Mouse (Mus musculus) heart, adult 2 months (tissue): ENCODE measurements at regions not wholly inside any gene's neighbourhood (a gene's known extent, or its start where the extent isn't known, plus 50 kb on each side); places are given as distances from the start of the nearest gene placed in this dataset.
A peak's percentile ranks its signal among the peaks of the same experiment; 100 is the strongest.

Experiments
- DNase-seq, 2 experiments: peaks; one replicate each; pipeline ENCODE4 v3.0.0; 2021
- H3K27ac ChIP-seq: fragments of 200-600 bp; 2 replicates; pipeline ENCODE4 v1.8.1; 2022
- H3K27me3 ChIP-seq: fragments of 200-500 bp; 2 replicates; pipeline ENCODE4 v1.6.1; 2012; ENCODE audit warnings: mild to moderate bottlenecking, low read length, inconsistent platforms, mixed read lengths; ENCODE audit not compliant: control insufficient read depth, insufficient read depth
- H3K36me3 ChIP-seq: fragments of 200-500 bp; 2 replicates; pipeline ENCODE4 v1.6.1; 2012; ENCODE audit warnings: low read length, inconsistent platforms; ENCODE audit not compliant: control insufficient read depth, insufficient read depth
- H3K4me1 ChIP-seq: fragments of 200-500 bp; 2 replicates; pipeline ENCODE4 v1.6.1; 2011; ENCODE audit warnings: low read length; ENCODE audit not compliant: control insufficient read depth, insufficient read depth
- H3K4me3 ChIP-seq: fragments of 200-600 bp; 2 replicates; pipeline ENCODE4 v1.8.1; 2022
- H3K79me2 ChIP-seq: fragments of 200-500 bp; replicated peaks from 2 replicates; pipeline ENCODE4 v1.6.1; 2012; ENCODE audit warnings: mild to moderate bottlenecking, inconsistent platforms, low read length, moderate library complexity, mixed read lengths; ENCODE audit not compliant: control insufficient read depth, insufficient read depth
- H3K9ac ChIP-seq: fragments of 200-500 bp; 2 replicates; pipeline ENCODE4 v1.6.1; 2012; ENCODE audit warnings: low read depth, mild to moderate bottlenecking, control low read depth, inconsistent platforms, low read length, mixed read lengths
- CTCF ChIP-seq: fragments of 200-600 bp; IDR thresholded peaks from 2 replicates; pipeline ENCODE4 v1.8.1; 2022; ENCODE audit warnings: antibody characterized with exemption, mild to moderate bottlenecking, moderate library complexity
- EP300 ChIP-seq: fragments of 200-500 bp; IDR thresholded peaks from 2 replicates; pipeline ENCODE4 v1.6.1; 2011; ENCODE audit warnings: low read depth, low read length, control low read depth; ENCODE audit not compliant: insufficient read depth
- POLR2A ChIP-seq: fragments of 200-500 bp; IDR thresholded peaks from 2 replicates; pipeline ENCODE4 v1.6.1; 2011; ENCODE audit warnings: mild to moderate bottlenecking, low read depth, low read length, control low read depth; ENCODE audit not compliant: insufficient read depth
- WGBS: fragments of 180-500 bp; shearing (Covaris S2); methylation state at CpG from one replicate; pipeline ENCODE4 v1.1.7; 2018; 5-methylcytosine and 5-hydroxymethylcytosine counted together
- intact Hi-C: fragments of 180-260 bp; cut with DNase I; formaldehyde crosslinking; loops from one replicate; pipeline ENCODE4 v1.15.1; 2025

DNA sequence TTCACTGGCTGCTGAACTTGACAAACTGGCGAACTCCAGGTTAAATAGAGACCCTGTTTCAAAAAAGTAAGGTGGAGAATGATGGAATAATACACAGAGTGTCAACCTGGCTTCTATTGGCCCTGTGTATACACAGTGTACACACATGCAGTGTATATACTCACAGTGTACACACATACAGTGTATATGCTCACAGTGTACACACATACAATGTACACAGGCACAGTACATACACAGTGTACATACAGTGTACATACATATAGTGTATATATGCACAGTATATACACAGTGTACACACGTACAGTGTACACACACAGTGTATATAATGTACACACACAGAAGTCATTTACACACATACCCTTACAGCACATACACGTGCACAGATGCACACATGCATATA lies 52.4 kb upstream of the Aldh1b1 start:
- no peak overlapping the region for H3K4me3 ChIP-seq
- 84% methylated on average over 3 of the region's 3 CpGs for WGBS
- H3K27me3 ChIP-seq, result no peaks in the 10 kb centered on the region
- TF ChIP-seq POLR2A, result no peak
- no peak for TF ChIP-seq CTCF
- TF ChIP-seq EP300, result no peak
- no peak overlapping the region for H3K27ac ChIP-seq
- H3K79me2 ChIP-seq, result no peaks in the 10 kb centered on the region
- H3K4me1 ChIP-seq, result no peaks in the 10 kb centered on the region; the same call in 1 of the 2 replicates
- H3K9ac ChIP-seq, result no peak overlapping the region
- no peak for DNase-seq
- intact Hi-C loops, result no loop called here
- no peaks in the 10 kb centered on the region for H3K36me3 ChIP-seq

DNA sequence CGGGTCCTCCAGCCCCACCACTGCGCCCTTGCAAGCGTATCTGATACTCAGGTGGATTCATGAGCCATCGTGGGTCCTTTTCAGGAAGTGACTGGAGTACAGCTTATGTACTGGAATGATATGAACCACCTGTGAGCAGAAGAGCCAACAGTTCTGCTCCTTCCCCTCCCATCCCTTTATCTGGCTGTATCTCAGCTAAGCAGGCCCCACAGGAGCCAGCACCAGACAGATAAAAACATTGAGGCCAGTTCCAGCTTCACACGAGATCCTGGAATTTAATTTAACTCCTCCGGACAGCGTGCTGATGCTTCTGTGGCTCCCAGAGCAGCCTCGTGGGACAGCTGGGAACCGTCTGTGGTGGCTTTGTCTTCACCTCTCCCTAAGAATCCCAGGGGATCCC lies 53.1 kb upstream of the Aldh1b1 start:
- no peaks in the 10 kb centered on the region for H3K79me2 ChIP-seq
- H3K27ac ChIP-seq, result no peak overlapping the region
- H3K4me1 ChIP-seq, result no peaks in the 10 kb centered on the region; the same call in 1 of the 2 replicates
- H3K4me3 ChIP-seq, result no peak overlapping the region
- 53% methylated on average over 9 of the region's 9 CpGs for WGBS
- H3K36me3 ChIP-seq, result no peaks in the 10 kb centered on the region
- DNase-seq, result no peak
- no peak overlapping the region for H3K9ac ChIP-seq
- intact Hi-C loops, result no loop called here
- H3K27me3 ChIP-seq, result no peaks in the 10 kb centered on the region
- TF ChIP-seq POLR2A (no peak), EP300 (no peak), CTCF (no peak)

DNA sequence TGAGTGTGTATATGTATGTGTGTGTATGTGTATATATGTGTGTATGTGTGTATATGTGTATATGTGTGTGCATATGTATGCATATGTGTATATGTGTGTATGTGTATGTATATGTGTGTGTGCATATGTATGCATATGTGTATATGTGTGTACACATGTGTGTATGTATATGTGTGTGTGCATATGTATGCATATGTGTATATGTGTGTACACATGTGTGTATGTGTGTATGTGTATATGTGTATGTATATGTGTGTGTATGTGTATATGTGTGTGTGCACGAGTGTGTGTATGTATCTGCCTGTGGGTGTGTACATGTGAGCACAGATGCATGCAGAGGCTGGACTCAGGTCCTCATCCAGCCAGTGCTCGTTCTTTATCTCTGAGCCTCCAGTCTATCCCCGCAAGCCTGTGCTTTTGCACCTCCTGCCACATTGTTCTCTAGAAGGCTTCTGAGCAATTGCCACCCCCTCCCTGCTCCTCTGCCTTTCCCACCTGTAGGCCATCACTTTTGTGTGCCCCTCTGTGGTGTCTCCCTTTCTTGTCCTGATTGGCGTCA lies 53.9 kb upstream of the Aldh1b1 start:
- intact Hi-C loops, result no loop called here
- Histone ChIP-seq H3K9ac (no peak overlapping the region), H3K27me3 (no peaks in the 10 kb centered on the region), H3K36me3 (no peaks in the 10 kb centered on the region), H3K27ac (no peak overlapping the region), H3K4me1 (no peaks in the 10 kb centered on the region; the same call in 1 of the 2 replicates), H3K79me2 (no peaks in the 10 kb centered on the region), H3K4me3 (no peak overlapping the region)
- WGBS, result 80% methylated on average over 4 of the region's 4 CpGs
- TF ChIP-seq POLR2A, result no peak
- TF ChIP-seq CTCF, result no peak
- TF ChIP-seq EP300, result no peak
- DNase-seq, result no peak

DNA sequence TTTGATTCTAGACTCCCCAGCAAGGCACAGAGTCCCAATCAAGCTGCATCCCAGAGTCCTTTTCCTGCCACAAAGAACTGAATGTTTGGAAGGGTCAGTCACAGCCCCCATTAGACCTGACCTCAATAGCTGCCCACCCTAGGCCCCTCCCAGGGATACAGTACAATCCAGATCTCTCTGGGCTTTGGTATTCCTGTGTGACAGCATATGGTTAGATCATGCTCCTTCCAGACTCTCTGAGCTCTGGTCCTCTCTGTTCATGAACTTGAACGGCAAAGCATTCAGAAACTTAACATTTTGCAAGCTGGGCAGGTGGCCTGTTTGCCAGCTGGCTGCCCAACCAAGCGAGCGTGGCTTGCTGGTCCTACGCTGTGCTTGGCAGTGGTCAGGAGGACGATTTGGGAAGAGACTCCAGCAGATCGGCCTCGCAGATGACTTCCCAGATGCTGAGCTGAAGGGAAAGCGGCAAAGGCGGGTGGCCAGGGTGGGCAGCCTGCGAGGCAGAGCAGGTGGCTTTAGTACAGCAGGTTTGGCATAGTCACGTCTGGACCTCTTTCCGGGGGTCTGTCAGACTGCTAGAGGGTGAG lies 58.0 kb upstream of the Aldh1b1 start:
- Histone ChIP-seq H3K36me3 (no peaks in the 10 kb centered on the region), H3K4me3 (no peak overlapping the region)
- TF ChIP-seq EP300 (no peak), CTCF (no peak), POLR2A (no peak)

GRCm38 (mm10) chr4:45740319-45740718 lies 58.5 kb upstream of the Aldh1b1 start:
- Histone ChIP-seq H3K27ac (no peak overlapping the region), H3K4me1 (no peaks in the 10 kb centered on the region), H3K27me3 (no peaks in the 10 kb centered on the region), H3K9ac (no peak overlapping the region), H3K79me2 (no peaks in the 10 kb centered on the region), H3K36me3 (no peaks in the 10 kb centered on the region), H3K4me3 (no peak overlapping the region)
- no peak for DNase-seq
- no peak for TF ChIP-seq POLR2A
- intact Hi-C loops, result loop anchor here (2.0 kb wide), 1 partner anchor 20 kb away; no protein-coding TSS in a partner anchor
- WGBS, result 78% methylated on average over 5 of the region's 5 CpGs

More for the DNA sequence above, 58.0 kb upstream of the Aldh1b1 start:
- no peaks in the 10 kb centered on the region for H3K27me3 ChIP-seq
- WGBS, result 88% methylated on average over 12 of the region's 12 CpGs
- no peaks in the 10 kb centered on the region for H3K4me1 ChIP-seq
- H3K27ac ChIP-seq, result no peak overlapping the region
- no peak overlapping the region for H3K9ac ChIP-seq
- intact Hi-C loops, result loop anchor here (2.0 kb wide), 1 partner anchor 20 kb away; no protein-coding TSS in a partner anchor
- H3K79me2 ChIP-seq, result no peaks in the 10 kb centered on the region
- DNase-seq, result no peak

DNA sequence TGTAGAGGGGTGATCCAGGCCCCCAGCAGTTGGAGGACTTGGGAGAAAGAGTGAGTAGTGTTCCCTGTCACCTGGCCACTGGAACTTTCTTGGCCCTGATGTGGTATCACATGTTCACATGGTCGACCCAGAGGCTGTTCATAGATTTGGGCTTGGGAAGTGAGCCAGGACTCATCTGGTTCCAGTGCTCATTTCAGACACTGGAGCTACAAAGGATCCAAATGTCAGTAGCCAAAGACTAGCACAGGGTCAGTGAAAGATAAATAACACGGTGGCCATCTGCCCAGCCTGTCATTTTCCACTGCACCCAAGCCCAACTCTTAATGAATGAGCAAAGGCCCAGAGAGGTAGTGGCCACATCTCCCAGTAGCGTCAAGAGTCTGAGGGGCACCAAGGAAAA lies 59.1 kb upstream of the Aldh1b1 start:
- H3K9ac ChIP-seq, result no peak overlapping the region
- H3K27me3 ChIP-seq, result no peaks in the 10 kb centered on the region
- intact Hi-C loops, result loop anchor here (2.0 kb wide), 1 partner anchor 21 kb away; no protein-coding TSS in a partner anchor
- H3K79me2 ChIP-seq, result no peaks in the 10 kb centered on the region
- 31% methylated on average over 3 of the region's 3 CpGs for WGBS
- H3K27ac ChIP-seq, result no peak overlapping the region
- no peak overlapping the region for H3K4me3 ChIP-seq
- TF ChIP-seq CTCF (no peak), EP300 (no peak), POLR2A (no peak)
- no peaks in the 10 kb centered on the region for H3K4me1 ChIP-seq
- H3K36me3 ChIP-seq, result no peaks in the 10 kb centered on the region
- peak; percentile 33 to 68 for DNase-seq
